Mouse (Mus musculus) frontal cortex, postnatal 10 days (tissue): ENCODE results near the gene AL731706.1.

Source experiments
- DNase-seq, 2 experiments: peaks; one replicate each; pipeline ENCODE4 v3.0.0; 2022; ENCODE audit warnings: low spot score in 2 of 2, mixed read lengths in 1 of 2

The AL731706.1 gene

GRCm38 (mm10) chr2:136835882-136836281 is 55.3 kb downstream of the AL731706.1 start:
- DNase-seq, result no peak

- DNase-seq, result no peak
These were observed 56.5 kb downstream of the AL731706.1 start for GRCm38 (mm10) chr2:136834715-136835075.

- DNase-seq, result no peak
These were observed 57.0 kb downstream of the AL731706.1 start for GRCm38 (mm10) chr2:136833976-136834714.

GRCm38 (mm10) chr2:136832936-136833335 is 58.3 kb downstream of the AL731706.1 start:
- no peak for DNase-seq
